Mouse (Mus musculus) ES-E14 (cell line): Measurements from ENCODE around the gene Taf5.

ENCODE experiments used
- MAFK ChIP-seq: IDR thresholded peaks from 2 replicates; pipeline ENCODE4 v1.6.1; 2014; ENCODE audit warnings: mild to moderate bottlenecking, low read depth, low read length, inconsistent platforms; ENCODE audit not compliant: insufficient read depth
- ZC3H11A ChIP-seq: IDR thresholded peaks from 2 replicates; pipeline ENCODE4 v1.6.1; 2012; ENCODE audit warnings: low read depth, mild to moderate bottlenecking, inconsistent platforms, low read length, borderline replicate concordance
- ZNF384 ChIP-seq: IDR thresholded peaks from 2 replicates; pipeline ENCODE4 v1.6.1; 2012; ENCODE audit warnings: low read depth, low read length, inconsistent platforms

DNA sequence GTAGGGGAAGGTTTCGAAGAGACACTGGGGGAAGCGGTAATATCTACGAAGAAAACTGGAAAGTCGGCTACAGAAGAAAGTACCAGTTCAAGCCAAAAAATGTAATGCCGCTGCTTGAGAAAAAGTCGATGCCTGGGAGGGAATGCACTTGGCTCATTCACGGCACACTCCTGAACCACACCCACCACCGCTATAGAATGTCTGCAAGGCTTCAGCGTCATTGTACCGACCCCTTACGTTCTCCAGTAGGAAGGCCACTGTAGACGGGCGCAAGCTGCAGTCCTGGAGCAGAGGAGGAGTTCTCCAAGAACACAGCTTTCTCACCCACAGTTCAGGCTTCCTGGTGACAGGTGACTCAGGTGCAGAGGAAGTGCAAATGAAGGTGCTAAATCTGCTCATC lies 44.0 kb upstream of the Taf5 start:
- no peak for TF ChIP-seq ZC3H11A
- TF ChIP-seq ZNF384, result no peak
- no peak for TF ChIP-seq MAFK
